ENCODE assay signal across 17 mouse cellular contexts in genomic region chr13:73693333-73693732, GRCm38 (mm10). TPM values are rescaled to one million over a fixed set of nuclear protein-coding genes. Genes with fewer than 3 reads are reported as not detected.
"Had no signal": no experiment of that assay in that cellular context is flagged by ENCODE, and none has a peak within 500 bp of the region (broad histone marks: within the 10 kb centered on the region; RNA-seq: fewer than 3 reads in every experiment).

No protein-coding gene starts in this region.

- DNase-seq: kidney, adult 11 months; kidney, adult 8-10 months; kidney, postnatal 10 days; kidney, postnatal 36 days; left cerebral cortex, postnatal 4 days; liver, postnatal 0 days; lung, embryonic 14.5 days; lung, postnatal 36 days; right cerebral cortex, postnatal 14 days; right cerebral cortex, postnatal 4 days; thymus, postnatal 25 days had no signal

RNA-seq across cellular contexts. Expression of gene Slc6a19, which starts 11.3 kb away (rescaled TPM):
- total RNA-seq: layer of hippocampus, postnatal 36 days; left cerebral cortex, postnatal 4 days had no signal

RNA-seq across cellular contexts. Expression of gene Slc6a18, which starts 15.5 kb away (rescaled TPM):
- total RNA-seq: layer of hippocampus, adult 8-10 months; layer of hippocampus, postnatal 10 days; layer of hippocampus, postnatal 36 days; left cerebral cortex, adult 2 months; left cerebral cortex, postnatal 14 days; left cerebral cortex, postnatal 4 days; monocyte, adult 5-6 weeks had no signal
